Mouse (Mus musculus) right cerebral cortex, postnatal 10 days (tissue): Measurements from ENCODE around the gene Gm49366.
"Not testable (repeated sequence)": the region's sequence is repeated elsewhere in the genome, so short reads cannot be mapped to it uniquely, and the experiment has no call there.

Experiments used
- DNase-seq, 2 experiments: peaks; one replicate each; pipeline ENCODE4 v3.0.0; 2021; ENCODE audit warnings: low spot score in 2 of 2

The Gm49366 gene

GRCm38 (mm10) chr12:84032854-84033253 is 5.9 kb upstream of the Gm49366 start:
- no peak for DNase-seq

- DNase-seq, result not testable (repeated sequence)
Observed at GRCm38 (mm10) chr12:84033302-84033701, 5.4 kb upstream of the Gm49366 start.

GRCm38 (mm10) chr12:84034108-84034507 is 4.6 kb upstream of the Gm49366 start:
- no peak for DNase-seq

GRCm38 (mm10) chr12:84038241-84038640 is 494 bp upstream of the Gm49366 start, which contains the start of gene Acot4:
Acot4 (plus strand) TSS chr12:84038379.
- peak; percentile 34 to 37 for DNase-seq

- DNase-seq, result no peak
Observed at GRCm38 (mm10) chr12:84042248-84042647, 3.5 kb downstream of the Gm49366 start.

GRCm38 (mm10) chr12:84044045-84044444 is 5.3 kb downstream of the Gm49366 start:
- DNase-seq, result no peak

GRCm38 (mm10) chr12:84046906-84047305 is 8.2 kb downstream of the Gm49366 start:
- DNase-seq, result no peak

- DNase-seq, result not testable (repeated sequence)
Observed at GRCm38 (mm10) chr12:84050744-84051143, 12.0 kb downstream of the Gm49366 start.

GRCm38 (mm10) chr12:84051937-84052474 is 13.3 kb downstream of the Gm49366 start, which contains the start of gene Acot3:
Acot3 (plus strand) TSS chr12:84052144.
- DNase-seq, result peak in 1 of 2 experiments; percentile 5

GRCm38 (mm10) chr12:84052609-84053008 is 13.9 kb downstream of the Gm49366 start:
- peak in 1 of 2 experiments; percentile 15 for DNase-seq

GRCm38 (mm10) chr12:84053173-84053572 is 14.4 kb downstream of the Gm49366 start:
- DNase-seq, result peak in 1 of 2 experiments; percentile 20

- DNase-seq, result peak in 1 of 2 experiments; percentile 53
Observed at GRCm38 (mm10) chr12:84053679-84054391, 15.1 kb downstream of the Gm49366 start.

- DNase-seq, result no peak
Observed at GRCm38 (mm10) chr12:84060946-84061345, 22.2 kb downstream of the Gm49366 start.

- no peak for DNase-seq
Observed at GRCm38 (mm10) chr12:84062336-84062735, 23.6 kb downstream of the Gm49366 start.

- no peak for DNase-seq
Observed at GRCm38 (mm10) chr12:84063228-84063627, 24.5 kb downstream of the Gm49366 start.

- DNase-seq, result no peak
Observed at GRCm38 (mm10) chr12:84063833-84064232, 25.1 kb downstream of the Gm49366 start.

- no peak for DNase-seq
Observed at GRCm38 (mm10) chr12:84064621-84065020, 25.9 kb downstream of the Gm49366 start.

GRCm38 (mm10) chr12:84067752-84068151 is 29.0 kb downstream of the Gm49366 start:
- DNase-seq, result no peak

- DNase-seq, result no peak
Observed at GRCm38 (mm10) chr12:84068296-84068695, 29.6 kb downstream of the Gm49366 start.

GRCm38 (mm10) chr12:84068986-84069385 is 30.3 kb downstream of the Gm49366 start, which contains the start of gene Acot5:
Acot5 (plus strand) TSS chr12:84069325.
- no peak for DNase-seq

- peak; percentile 43 to 47 for DNase-seq
Observed at GRCm38 (mm10) chr12:84069582-84069981, 30.8 kb downstream of the Gm49366 start.

- peak in 1 of 2 experiments; percentile 54 for DNase-seq
Observed at GRCm38 (mm10) chr12:84071696-84072095, 33.0 kb downstream of the Gm49366 start.

GRCm38 (mm10) chr12:84077371-84077990 is 38.7 kb downstream of the Gm49366 start:
- DNase-seq, result no peak
